Mouse (Mus musculus) adrenal gland (tissue): Measurements from ENCODE around the gene Slc47a1.
"Not testable (repeated sequence)": the region's sequence is repeated elsewhere in the genome, so short reads cannot be mapped to it uniquely, and the experiment has no call there.

Experiments used
- intact Hi-C: fragments of 180-260 bp; cut with DNase I; formaldehyde crosslinking; loops from one replicate; pipeline ENCODE4 v1.15.1; 2025

Gene Slc47a1

GRCm38 (mm10) chr11:61320904-61321687 lies 57.0 kb downstream of the Slc47a1 start:
- intact Hi-C loops = no loop called here

GRCm38 (mm10) chr11:61319923-61320567 lies 58.1 kb downstream of the Slc47a1 start:
- intact Hi-C loops = no loop called here

DNA sequence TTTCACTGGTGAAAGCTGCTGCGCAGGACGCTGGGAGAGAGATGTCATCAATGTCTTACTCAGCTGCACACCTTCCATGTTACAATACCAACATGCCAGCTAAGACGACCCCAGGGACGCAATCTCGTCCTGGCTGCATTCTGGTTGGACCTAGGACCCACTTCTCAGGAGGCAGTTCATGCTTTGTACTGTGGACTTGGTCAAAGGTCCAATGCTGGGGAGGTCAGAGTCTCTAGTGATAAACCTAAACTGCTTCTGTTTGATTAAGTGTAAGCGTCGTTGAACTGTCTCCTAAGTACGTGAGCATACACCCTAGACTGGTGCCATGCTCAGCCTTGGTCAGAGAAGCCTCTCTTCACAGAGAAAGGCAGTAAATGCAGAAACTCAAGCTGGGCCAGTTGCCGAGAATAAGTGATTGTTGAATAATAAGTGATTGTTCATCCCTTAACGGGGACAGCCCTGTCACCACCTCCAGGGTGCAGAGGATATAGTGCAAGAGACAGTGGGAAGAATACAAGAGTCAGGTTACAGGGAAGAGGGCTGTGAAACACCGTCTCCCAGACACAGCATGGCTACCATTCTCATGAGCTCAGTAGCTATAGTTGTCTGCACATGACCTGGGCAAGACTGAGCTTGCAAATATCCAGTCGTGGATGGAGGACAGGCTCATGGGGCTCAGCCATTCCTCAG lies 58.8 kb downstream of the Slc47a1 start:
- intact Hi-C loops = no loop called here

- intact Hi-C loops = no loop called here
Measured at GRCm38 (mm10) chr11:61316864-61317263, 61.3 kb downstream of the Slc47a1 start.

DNA sequence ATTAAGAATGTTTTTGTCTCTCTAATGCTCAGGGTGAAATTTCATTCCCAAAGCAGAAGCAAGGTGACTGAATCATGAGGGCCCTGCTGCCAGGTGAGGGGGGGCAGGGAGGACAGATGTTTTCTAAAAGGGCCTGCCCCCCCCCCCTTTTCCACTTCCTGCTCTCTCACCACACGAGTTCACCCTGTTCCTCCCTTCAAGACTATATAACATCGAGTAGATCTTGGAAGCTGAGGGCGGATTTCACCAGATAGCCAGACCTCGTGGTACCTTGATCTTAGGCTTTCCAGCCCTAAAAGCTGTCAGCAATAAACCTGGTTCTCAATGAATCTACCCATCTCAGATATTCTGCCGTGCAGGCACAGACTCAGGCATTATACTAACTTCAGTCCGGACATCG lies 67.8 kb downstream of the Slc47a1 start:
- intact Hi-C loops = no loop called here

- intact Hi-C loops = no loop called here
Measured at GRCm38 (mm10) chr11:61309831-61310230, 68.3 kb downstream of the Slc47a1 start.

GRCm38 (mm10) chr11:61307795-61308194 lies 70.3 kb downstream of the Slc47a1 start:
- intact Hi-C loops = no loop called here

DNA sequence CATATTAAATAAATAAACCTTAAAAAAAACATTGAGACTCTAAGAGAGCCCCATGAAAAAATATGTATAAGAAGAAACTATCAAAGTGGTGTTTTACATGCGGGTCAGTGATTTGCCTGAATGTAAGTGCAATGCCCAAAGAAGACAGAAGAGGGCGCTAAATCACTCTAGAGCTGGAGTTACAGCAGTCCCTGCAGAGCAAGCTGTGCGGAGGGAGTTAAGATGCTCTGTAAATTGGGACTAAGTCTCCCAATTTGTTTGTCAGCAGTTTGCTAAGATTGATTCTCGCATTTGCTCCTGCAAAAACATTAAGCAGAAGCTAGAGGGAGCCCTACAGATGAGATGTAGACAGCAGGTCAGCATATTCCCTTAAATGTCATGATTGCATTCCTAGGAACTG lies 72.8 kb downstream of the Slc47a1 start:
- intact Hi-C loops = no loop called here

DNA sequence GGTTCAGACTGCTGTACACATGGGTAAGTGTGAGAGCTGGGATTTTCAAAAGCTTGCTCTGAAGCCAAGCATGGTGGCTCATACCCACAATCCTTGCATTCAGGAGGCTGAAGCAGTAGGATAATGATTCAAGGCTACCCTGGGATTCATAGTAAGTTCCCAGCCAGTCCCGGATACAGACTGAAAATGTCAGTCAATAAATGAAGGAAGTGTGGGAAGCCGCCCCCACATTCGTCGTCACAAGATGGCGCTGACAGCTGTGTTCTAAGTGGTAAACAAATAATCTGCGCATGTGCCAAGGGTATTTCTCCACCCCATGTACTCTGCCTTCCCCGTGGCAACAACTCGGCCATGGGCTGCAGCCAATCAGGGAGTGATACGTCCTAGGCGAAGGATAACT lies 73.6 kb downstream of the Slc47a1 start:
- intact Hi-C loops = not testable (repeated sequence)

DNA sequence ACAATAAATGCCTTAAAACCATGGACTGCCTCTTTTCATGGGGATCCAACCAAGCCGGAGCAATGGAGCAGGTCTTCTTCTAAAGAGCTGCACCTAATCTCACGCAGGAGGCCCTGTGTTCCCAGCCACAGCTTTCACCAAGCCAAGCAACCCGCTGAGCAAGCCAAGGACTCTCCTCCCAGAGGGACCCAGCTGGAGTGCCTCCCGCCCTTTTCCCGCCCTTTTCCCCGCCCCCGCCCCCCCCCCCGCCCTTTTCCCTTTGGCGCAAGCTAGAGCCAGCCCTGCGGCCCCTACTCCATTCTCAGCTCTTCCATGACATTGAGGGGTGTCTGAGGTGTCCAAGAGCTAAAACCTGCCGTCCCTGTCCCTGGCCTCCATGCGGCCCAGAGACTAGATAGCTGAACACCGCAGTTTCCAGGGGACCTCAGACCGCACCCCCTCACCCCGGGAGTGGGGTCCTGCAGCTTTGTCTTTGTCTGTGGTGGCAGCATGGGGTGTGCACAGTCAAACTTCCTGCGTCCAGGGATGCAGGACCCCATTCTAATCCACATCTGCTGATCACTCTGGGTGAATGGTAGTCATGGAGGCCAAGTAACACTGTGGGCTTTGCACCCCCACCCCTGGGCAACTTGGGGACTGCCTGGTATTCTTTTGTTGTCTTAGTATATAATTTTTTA lies 77.3 kb downstream of the Slc47a1 start:
- intact Hi-C loops = no loop called here

DNA sequence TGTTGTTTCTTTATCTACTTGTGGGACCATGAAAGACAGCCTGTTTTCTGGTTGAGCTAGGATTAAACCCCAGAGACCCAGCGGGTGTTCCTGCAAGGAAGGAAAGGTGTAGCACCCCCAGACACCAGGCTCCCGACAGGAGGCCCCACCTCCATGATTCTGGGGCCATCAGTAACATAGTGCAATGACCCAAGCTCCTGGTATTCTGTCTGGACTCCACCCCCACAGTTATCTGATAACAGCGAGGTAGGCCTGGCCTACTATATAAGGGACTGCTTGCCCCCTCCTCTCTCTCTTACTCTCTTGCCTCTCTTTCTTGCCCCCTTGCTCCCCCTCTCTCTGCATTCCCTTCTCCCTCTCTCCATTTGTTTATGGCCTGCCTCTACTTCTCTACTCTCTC lies 77.9 kb downstream of the Slc47a1 start:
- intact Hi-C loops = no loop called here

DNA sequence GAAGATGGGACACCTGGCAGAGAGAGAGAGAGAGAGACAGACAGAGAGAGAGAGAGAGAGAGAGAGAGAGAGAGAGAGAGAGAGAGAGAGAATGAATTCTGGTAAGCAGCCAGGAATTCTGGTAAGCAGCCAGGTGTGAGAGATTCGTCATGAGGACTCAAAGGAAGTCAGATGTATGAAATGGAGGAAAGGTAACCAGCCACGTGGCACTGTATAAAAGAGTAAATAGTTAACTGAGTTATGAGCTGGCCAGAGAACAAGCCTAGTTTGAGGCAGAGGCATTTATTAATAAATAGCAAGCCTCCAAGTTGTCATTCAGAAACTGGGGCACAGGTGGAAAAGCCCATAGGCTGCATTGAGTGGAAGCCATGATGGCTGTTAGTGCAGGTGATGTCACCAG lies 80.2 kb downstream of the Slc47a1 start:
- intact Hi-C loops = no loop called here

- intact Hi-C loops = no loop called here
Measured at GRCm38 (mm10) chr11:61297326-61297725, 80.8 kb downstream of the Slc47a1 start.

- intact Hi-C loops = no loop called here
Measured at GRCm38 (mm10) chr11:61296556-61296955, 81.6 kb downstream of the Slc47a1 start.

GRCm38 (mm10) chr11:61295556-61295955 lies 82.6 kb downstream of the Slc47a1 start:
- intact Hi-C loops = no loop called here

GRCm38 (mm10) chr11:61294431-61294830 lies 83.7 kb downstream of the Slc47a1 start:
- intact Hi-C loops = no loop called here
